Mouse (Mus musculus) heart, postnatal 4 days (tissue): ENCODE data around the gene Ell2. TPM values are rescaled to one million over a fixed set of nuclear protein-coding genes. Genes with fewer than 3 reads are reported as not detected.

Source experiments
- DNase-seq: peaks from one replicate; pipeline ENCODE4 v3.0.0; 2021
- total RNA-seq, 2 experiments: library from RNA; stranded (reverse); gene quantifications; 2 replicates each; pipeline ENCODE4 v1.2.3; 2021

The Ell2 gene
- total RNA-seq, 2 experiments from 2014 or later, result 8.9 to 11.6 TPM

- no peak for DNase-seq
Measured at GRCm38 (mm10) chr13:75733594-75734161, 27.1 kb downstream of the Ell2 start.

- DNase-seq, result no peak
Measured at GRCm38 (mm10) chr13:75734231-75734630, 27.7 kb downstream of the Ell2 start.

GRCm38 (mm10) chr13:75735606-75736005 lies 29.0 kb downstream of the Ell2 start:
- no peak for DNase-seq

GRCm38 (mm10) chr13:75737991-75738390 lies 31.4 kb downstream of the Ell2 start:
- no peak for DNase-seq

GRCm38 (mm10) chr13:75738536-75738935 lies 32.0 kb downstream of the Ell2 start:
- DNase-seq, result no peak

GRCm38 (mm10) chr13:75738957-75739356 lies 32.4 kb downstream of the Ell2 start:
- no peak for DNase-seq

- no peak for DNase-seq
Measured at GRCm38 (mm10) chr13:75740018-75740417, 33.5 kb downstream of the Ell2 start.

- DNase-seq, result no peak
Measured at GRCm38 (mm10) chr13:75741119-75741518, 34.6 kb downstream of the Ell2 start.

- no peak for DNase-seq
Measured at GRCm38 (mm10) chr13:75741736-75742729, 35.5 kb downstream of the Ell2 start.

- DNase-seq, result no peak
Measured at GRCm38 (mm10) chr13:75742970-75743369, 36.4 kb downstream of the Ell2 start.

GRCm38 (mm10) chr13:75744065-75744464 lies 37.5 kb downstream of the Ell2 start:
- DNase-seq, result no peak

GRCm38 (mm10) chr13:75745328-75745727 lies 38.8 kb downstream of the Ell2 start:
- DNase-seq, result no peak

- DNase-seq, result no peak
Measured at GRCm38 (mm10) chr13:75747265-75747664, 40.7 kb downstream of the Ell2 start.

GRCm38 (mm10) chr13:75748685-75749084 lies 42.1 kb downstream of the Ell2 start:
- no peak for DNase-seq

- no peak for DNase-seq
Measured at GRCm38 (mm10) chr13:75750785-75751184, 44.2 kb downstream of the Ell2 start.

GRCm38 (mm10) chr13:75752216-75752938 lies 45.8 kb downstream of the Ell2 start:
- DNase-seq, result peak; percentile 93

- DNase-seq, result no peak
Measured at GRCm38 (mm10) chr13:75754398-75754797, 47.8 kb downstream of the Ell2 start.

- no peak for DNase-seq
Measured at GRCm38 (mm10) chr13:75760859-75761548, 54.4 kb downstream of the Ell2 start.

- no peak for DNase-seq
Measured at GRCm38 (mm10) chr13:75762759-75763158, 56.2 kb downstream of the Ell2 start.

GRCm38 (mm10) chr13:75763280-75763679 lies 56.7 kb downstream of the Ell2 start:
- no peak for DNase-seq

GRCm38 (mm10) chr13:75765742-75766141 lies 59.2 kb downstream of the Ell2 start:
- DNase-seq, result no peak

- no peak for DNase-seq
Measured at GRCm38 (mm10) chr13:75766238-75766637, 59.7 kb downstream of the Ell2 start.
